Mouse (Mus musculus): ENCODE data around the gene Drc3.
A peak's percentile ranks its signal among the peaks of the same experiment; 100 is the strongest.

Gene Drc3

DNA sequence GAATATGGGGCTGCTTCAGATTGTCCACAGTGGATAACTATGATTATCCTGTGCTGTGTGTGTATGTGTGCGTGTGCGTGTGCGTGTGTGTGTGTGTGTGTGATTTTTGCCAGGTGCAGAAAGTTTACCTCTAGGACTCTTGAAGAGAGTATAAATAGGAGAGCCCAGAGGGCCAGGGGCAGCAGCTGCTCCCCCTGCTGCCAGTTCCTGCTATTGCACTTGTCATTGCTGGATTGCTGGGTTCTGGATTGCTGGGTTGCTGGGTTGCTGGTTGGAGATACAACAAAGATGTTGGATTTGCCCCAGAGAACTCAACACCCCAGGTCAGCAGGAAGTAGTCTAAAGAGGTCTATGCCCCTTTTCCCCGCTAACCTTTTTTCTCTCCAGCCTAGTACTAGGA is 14.8 kb upstream of the Drc3 start:
- peak; percentile 78 for DNase-seq

GRCm38 (mm10) chr11:60339361-60339760 is 13.8 kb upstream of the Drc3 start:
- DNase-seq = no peak

GRCm38 (mm10) chr11:60345868-60346267 is 7.3 kb upstream of the Drc3 start:
- no peak for DNase-seq

- DNase-seq = no peak
Observed at GRCm38 (mm10) chr11:60346537-60346936, 6.6 kb upstream of the Drc3 start.

- DNase-seq = no peak
Observed at GRCm38 (mm10) chr11:60351388-60351787, 1.7 kb upstream of the Drc3 start.

DNA sequence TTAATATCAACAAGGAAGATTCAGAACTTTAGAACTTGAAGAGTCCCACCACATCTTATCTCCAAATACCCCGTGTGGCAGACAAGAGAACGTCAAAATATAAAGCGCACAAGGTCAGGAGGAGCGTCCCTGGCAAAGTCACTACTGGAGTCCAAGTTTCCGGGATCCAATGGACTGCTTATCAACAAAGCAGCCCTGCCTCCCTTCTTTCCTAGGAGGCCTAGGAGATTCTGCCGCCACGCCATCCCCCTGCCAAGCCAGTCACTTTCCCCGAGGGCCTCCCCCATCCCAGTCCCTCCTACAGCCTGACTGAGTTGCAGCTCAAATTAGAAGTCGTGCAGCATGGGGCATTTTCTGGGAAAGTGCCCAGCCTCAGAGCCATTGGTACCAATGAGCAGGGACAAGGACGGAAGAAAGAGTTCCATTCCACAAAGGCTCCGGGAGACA is 1.2 kb upstream of the Drc3 start:
- DNase-seq = peak; percentile 15

- DNase-seq = no peak
Observed at GRCm38 (mm10) chr11:60355952-60356351, 2.8 kb downstream of the Drc3 start.

DNA sequence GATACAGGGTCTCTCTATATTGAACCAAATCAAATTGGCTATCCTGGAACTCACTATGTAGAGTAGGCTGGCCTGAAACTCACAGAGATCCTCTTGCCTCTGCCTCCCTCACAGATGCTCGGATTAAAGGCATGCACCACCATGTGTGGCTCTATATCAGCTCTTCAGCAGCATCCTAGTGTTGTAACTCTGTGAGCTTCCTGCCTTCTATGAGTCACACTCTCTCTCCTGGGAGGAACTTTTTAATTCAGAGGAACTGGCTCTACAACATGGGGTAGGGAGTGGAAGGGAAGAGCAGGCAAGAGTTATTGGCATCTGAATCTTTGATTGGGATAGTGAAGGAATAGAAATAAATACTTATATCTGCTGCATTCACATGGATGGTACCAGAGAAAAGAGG is 4.0 kb downstream of the Drc3 start:
- no peak for DNase-seq

GRCm38 (mm10) chr11:60358548-60358947 is 5.4 kb downstream of the Drc3 start:
- DNase-seq = no peak

GRCm38 (mm10) chr11:60359138-60359537 is 6.0 kb downstream of the Drc3 start:
- DNase-seq = no peak

DNA sequence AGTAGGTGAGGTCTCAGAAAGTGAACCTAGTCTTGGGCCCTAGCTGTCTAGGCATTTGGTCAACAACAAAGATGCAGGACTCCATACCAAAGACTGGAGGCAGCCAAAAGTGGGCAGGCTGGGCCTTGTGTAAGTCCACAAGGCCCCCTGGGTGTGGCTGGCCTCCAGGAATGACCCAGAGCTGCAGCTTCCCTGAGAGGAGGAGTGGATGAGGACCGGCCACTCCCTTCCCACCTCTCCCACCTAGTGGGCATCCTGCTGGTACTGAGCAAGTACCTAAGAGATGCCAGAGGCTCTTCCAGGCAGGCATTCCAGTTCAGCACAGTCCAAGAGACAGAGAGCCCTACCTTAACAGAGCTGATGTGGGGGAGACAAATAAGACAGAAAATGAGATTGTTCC is 6.8 kb downstream of the Drc3 start:
- DNase-seq = no peak

DNA sequence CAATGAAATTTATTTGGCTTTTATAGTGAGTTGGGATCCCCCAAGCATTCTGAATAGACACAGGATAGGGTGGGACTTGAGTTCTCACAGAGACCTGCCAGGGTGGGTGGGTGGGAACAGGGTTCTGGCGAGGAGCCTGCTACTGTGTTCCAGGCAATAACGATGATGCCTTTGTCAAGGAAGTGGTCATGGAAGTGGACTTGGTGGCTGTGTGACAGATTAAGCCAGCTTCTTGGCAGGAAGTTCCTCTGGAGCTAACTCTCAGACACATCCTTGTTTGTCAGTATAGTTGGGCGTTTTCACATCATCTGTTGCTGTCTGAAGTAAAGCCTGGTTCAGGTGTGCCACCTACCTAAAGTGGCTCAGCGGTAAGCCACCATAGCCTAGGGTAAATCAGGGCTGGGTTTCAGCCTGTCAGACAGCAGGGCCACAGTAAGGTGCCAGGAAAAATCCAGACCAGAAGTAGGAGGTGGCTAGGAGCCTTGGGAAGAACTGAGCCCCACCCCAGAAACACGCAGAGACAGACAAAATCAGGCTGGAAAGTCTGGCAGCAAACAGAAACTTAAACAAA is 7.6 kb downstream of the Drc3 start:
- DNase-seq = no peak

GRCm38 (mm10) chr11:60366239-60367019 is 13.3 kb downstream of the Drc3 start:
- DNase-seq = no peak

DNA sequence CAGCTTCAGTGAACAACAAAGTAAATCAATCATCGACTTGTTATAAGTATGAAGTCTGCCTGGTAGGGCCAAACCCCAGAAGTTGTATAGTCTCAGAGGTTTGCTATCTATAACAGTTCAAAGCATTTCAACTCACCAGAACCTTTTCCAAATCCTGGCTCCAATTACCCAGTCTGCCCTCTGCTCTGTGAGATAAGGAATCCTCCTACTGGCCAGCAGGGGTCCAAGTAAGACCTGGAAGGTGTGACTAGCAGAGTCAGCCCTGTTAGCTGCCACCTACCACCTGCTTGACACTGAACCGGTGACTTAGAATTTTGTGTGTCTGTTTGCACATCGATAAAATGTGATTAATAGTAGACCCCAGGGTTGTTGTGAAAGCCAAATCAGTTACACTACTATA is 14.1 kb downstream of the Drc3 start:
- no peak for DNase-seq

DNA sequence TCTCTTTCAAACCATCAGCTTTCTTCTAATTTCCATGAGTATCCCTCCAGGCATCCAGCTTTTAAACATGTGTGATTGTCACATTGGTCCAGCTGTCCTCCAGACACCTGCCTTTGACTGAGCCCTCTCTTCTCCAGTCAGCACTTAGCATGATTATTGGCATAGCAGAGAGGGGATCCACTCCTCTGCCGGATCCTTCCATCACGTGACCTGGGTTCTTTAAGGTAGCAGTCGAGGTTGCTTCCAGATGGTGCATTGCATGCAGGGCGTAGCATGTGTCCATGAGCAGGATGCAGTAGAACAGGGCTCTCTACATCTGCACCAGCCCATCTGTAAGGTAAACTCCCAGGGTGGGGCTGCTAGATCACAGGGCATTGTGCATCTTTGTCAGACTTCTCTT is 15.8 kb downstream of the Drc3 start:
- no peak for DNase-seq

- DNase-seq = no peak
Observed at GRCm38 (mm10) chr11:60369448-60369847, 16.3 kb downstream of the Drc3 start.

GRCm38 (mm10) chr11:60370431-60370830 is 17.3 kb downstream of the Drc3 start:
- no peak for DNase-seq

DNA sequence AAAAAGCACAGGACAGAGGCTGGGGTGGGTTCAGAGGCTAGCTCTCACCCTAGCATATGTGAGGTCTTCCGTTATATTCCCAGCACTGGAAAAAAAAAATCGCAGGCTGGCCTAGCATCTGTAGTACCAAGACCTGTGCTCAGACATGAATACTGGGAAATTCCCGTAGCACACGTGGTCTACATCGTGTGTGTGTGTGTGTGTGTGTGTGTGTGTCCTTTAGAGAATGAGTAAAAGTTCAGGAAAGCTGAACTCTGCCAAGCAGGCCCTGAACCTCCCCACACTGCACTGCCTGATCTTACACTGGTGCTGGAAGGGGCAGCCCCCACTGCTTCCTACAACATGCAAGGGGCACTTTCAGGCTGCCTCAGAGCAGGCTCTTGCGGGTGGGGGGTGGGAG is 21.4 kb downstream of the Drc3 start:
- DNase-seq = no peak

- DNase-seq = no peak
Observed at GRCm38 (mm10) chr11:60383518-60383917, 30.4 kb downstream of the Drc3 start.

DNA sequence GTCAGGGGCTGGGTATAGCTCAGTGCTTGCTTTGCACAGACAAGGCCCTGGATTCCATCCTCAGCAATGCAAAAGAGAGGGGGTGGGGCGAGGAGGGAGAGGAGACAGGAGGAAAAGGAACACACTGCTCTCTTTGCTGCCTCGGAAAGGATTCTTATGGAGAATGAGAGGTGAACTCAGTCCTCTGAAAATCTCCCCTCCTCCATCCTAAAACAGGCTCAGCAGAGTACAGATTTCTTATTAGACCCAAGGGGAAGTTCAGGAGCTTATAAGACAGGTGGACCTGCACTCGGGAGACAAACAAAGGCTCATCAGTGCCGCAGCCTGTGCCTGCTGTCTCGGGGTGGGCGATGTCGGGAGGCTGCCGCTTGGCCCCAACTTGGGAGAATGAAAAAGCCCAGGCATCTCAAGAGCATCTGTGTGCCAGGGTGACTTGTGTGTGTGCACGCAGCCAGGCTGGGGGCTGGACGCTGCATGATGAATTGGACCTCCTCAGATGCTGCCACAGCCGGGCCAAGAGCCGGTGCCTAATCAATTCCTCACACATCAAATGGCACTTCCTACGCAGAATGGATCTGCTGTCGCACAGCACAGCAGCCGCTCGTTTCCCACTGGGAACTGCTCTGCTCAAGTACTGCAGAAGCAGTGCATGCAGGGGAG is 31.8 kb downstream of the Drc3 start:
- no peak for DNase-seq

DNA sequence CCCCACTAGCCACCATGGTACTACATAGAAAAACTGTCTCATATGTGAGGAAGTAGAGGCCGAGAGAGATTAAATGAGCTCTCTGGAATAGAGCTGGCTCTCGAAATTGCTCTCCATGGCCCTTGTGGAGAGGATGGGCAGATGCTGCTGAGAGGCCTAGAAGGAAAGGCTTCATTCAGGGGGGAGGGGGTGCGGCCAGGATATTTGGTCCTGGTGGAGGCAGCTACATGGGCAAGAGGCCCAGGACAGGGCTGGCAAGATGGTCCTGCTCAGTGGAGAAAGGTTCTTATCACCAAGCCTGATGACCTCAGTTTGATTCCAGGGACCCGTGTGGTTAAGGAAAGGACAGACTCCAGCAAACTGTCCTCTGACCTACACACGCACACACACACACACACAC is 32.8 kb downstream of the Drc3 start:
- DNase-seq = no peak

- no peak for DNase-seq
Observed at GRCm38 (mm10) chr11:60387944-60388343, 34.8 kb downstream of the Drc3 start.

DNA sequence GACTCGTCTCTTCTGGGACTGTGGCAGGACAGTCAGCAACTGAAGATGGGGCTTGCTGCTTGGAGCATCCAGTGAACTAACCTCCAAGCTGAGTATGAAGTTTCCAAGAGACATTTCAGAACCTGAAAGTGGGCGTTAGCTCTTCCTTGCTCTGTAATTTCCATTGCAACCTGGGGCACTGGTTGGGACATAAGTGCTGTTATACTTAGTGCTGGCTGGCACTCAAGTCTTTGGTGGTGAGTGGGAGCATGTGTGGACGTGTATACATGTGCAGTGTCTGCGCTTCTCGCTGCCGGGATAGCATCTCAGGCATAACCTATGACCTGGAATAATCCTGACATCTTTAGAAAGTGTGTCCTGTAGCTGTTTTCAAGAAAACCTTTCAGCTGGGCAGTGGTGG is 38.2 kb downstream of the Drc3 start:
- no peak for DNase-seq

GRCm38 (mm10) chr11:60396546-60396945 is 43.4 kb downstream of the Drc3 start:
- DNase-seq = no peak

All from thymus, postnatal 14 days (tissue).